Mouse (Mus musculus) lung, embryonic 14.5 days (tissue): Measurements from ENCODE around the gene Dmrt1. TPM values are rescaled to one million over a fixed set of nuclear protein-coding genes. Genes with fewer than 3 reads are reported as not detected.

ENCODE experiments used
- ATAC-seq: fragments of 200-750 bp; cut with Nextera tagmentation; 2 replicates; pipeline ENCODE4 v1.8.0; 2017; ENCODE audit warnings: mild to moderate bottlenecking, moderate TSS enrichment, moderate library complexity; ENCODE audit not compliant: insufficient read depth
- DNase-seq: peaks from one replicate; pipeline ENCODE4 v3.0.0-alpha.2; 2015
- H3K27ac ChIP-seq: fragments of 300-500 bp; sonication (generic); 2 replicates; pipeline ENCODE4 v1.5.1; 2014; ENCODE audit warnings: low read depth, mild to moderate bottlenecking, moderate library complexity
- H3K27me3 ChIP-seq: fragments of 300-500 bp; sonication (generic); 2 replicates; pipeline ENCODE4 v1.6.1; 2014; ENCODE audit warnings: low read length, control low read depth; ENCODE audit not compliant: insufficient read depth
- H3K36me3 ChIP-seq: fragments of 300-500 bp; sonication (generic); 2 replicates; pipeline ENCODE4 v1.6.1; 2014; ENCODE audit warnings: control low read depth; ENCODE audit not compliant: insufficient read depth
- H3K4me1 ChIP-seq: fragments of 300-500 bp; sonication (generic); 2 replicates; pipeline ENCODE4 v1.6.1; 2014; ENCODE audit warnings: antibody characterized with exemption, control low read depth; ENCODE audit not compliant: insufficient read depth
- H3K4me2 ChIP-seq: fragments of 300-500 bp; sonication (generic); 2 replicates; pipeline ENCODE4 v1.6.1; 2014; ENCODE audit warnings: mild to moderate bottlenecking
- H3K4me3 ChIP-seq: fragments of 300-500 bp; sonication (generic); 2 replicates; pipeline ENCODE4 v1.5.1; 2014; ENCODE audit warnings: low read depth, low read length
- H3K9ac ChIP-seq: fragments of 300-500 bp; sonication (generic); 2 replicates; pipeline ENCODE4 v1.6.1; 2014
- H3K9me3 ChIP-seq: fragments of 300-500 bp; sonication (generic); 2 replicates; pipeline ENCODE4 v1.6.1; 2016; ENCODE audit warnings: low read depth, low read length, control low read depth
- CTCF ChIP-seq: IDR thresholded peaks from 2 replicates; pipeline ENCODE4 v1.5.1; 2016; ENCODE audit warnings: antibody characterized with exemption, low read depth
- WGBS: fragments of 180-500 bp; shearing (Covaris S2); extraction: QIAGEN DNeasy Blood & Tissue Kit; methylation state at CpG from one replicate; pipeline ENCODE4 v1.1.7; 2014; 5-methylcytosine and 5-hydroxymethylcytosine counted together
- polyA plus RNA-seq: library from polyadenylated mRNA; unstranded; fragments of >200 nt; fragmentation: Nextera tagmentation; extraction: Ambion mirVana; gene quantifications from 2 replicates; pipeline ENCODE4 v1.2.1, GENCODE M21; 2014

Gene Dmrt1
- polyA plus RNA-seq, 1 experiment from 2014 or later, result not detected

DNA sequence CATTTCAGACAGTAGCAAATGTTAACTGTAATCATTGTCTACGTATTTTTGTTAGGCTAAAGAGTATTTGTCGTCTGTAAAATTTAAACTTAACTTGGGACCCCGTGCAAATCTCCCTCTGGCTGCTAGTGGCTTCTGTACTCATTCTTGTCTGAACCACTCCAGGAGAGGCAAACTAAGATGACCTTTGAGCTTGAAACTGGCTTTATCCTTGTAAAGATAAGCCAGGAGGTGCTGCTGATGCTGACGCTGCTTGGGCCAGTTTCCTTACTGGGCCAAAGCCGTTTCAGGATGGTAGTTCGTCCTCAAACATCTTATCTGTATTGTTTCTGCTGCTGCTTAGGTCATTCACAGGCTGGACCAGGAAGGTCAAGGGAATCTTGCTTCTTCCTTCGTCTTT lies 64.4 kb downstream of the Dmrt1 start:
- TF ChIP-seq CTCF, result no peak
- Histone ChIP-seq H3K27me3 (peaks cover 14% of the 10 kb centered on the region), H3K4me3 (no peak overlapping the region), H3K4me1 (peaks cover 7% of the 10 kb centered on the region), H3K4me2 (no peak overlapping the region), H3K36me3 (no peaks in the 10 kb centered on the region), H3K9ac (no peak overlapping the region), H3K9me3 (no peaks in the 10 kb centered on the region), H3K27ac (no peak overlapping the region)
- WGBS, result 49% methylated on average over 7 of the region's 7 CpGs
- DNase-seq, result no peak
- no peak for ATAC-seq

DNA sequence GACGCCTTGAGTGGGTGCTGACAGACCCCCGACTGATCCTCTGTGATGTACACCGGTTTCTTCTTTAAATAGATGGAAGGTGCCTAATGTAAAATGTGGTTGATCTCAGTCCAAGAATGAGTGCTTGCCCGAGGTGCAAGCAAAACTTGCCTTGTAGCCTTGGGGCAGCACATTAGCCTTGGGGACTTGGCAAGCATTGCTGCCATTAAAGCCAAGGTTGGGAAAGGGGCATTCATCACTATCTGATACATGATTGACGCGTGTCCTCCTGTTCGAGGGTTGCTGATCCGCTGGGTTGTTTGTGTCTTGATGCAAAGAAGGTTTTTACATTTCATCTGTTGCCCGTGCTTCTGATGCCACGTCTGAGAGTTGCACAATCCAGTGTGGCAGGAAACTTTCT lies 69.0 kb downstream of the Dmrt1 start:
- ATAC-seq, result peak; percentile 26; the same call in 1 of the 2 replicates
- Histone ChIP-seq H3K4me2 (peak overlapping the region; percentile 57), H3K27ac (peak overlapping the region; percentile 32; the same call in 1 of the 2 replicates), H3K36me3 (no peaks in the 10 kb centered on the region), H3K4me3 (no peak overlapping the region), H3K9ac (no peak overlapping the region), H3K27me3 (0 out of 2 replicates have a peak, but pooled peaks cover 7% of the 10 kb centered on the region), H3K9me3 (no peaks in the 10 kb centered on the region), H3K4me1 (peaks cover 16% of the 10 kb centered on the region)
- DNase-seq, result peak; percentile 31
- 18% methylated on average over 10 of the region's 10 CpGs for WGBS
- no peak for TF ChIP-seq CTCF

GRCm38 (mm10) chr19:25574981-25575814 lies 69.8 kb downstream of the Dmrt1 start:
- Histone ChIP-seq H3K4me3 (peak overlapping the region; percentile 11; the same call in 1 of the 2 replicates), H3K4me2 (peak overlapping the region; percentile 57), H3K36me3 (no peaks in the 10 kb centered on the region), H3K27me3 (0 out of 2 replicates have a peak, but pooled peaks cover 7% of the 10 kb centered on the region), H3K4me1 (peaks cover 16% of the 10 kb centered on the region), H3K9ac (no peak overlapping the region), H3K27ac (peak overlapping the region; percentile 32; the same call in 1 of the 2 replicates), H3K9me3 (no peaks in the 10 kb centered on the region)
- peak; percentile 93 for ATAC-seq
- WGBS, result 2% methylated on average over 17 of the region's 17 CpGs
- peak; percentile 81 for DNase-seq
- TF ChIP-seq CTCF, result no peak

DNA sequence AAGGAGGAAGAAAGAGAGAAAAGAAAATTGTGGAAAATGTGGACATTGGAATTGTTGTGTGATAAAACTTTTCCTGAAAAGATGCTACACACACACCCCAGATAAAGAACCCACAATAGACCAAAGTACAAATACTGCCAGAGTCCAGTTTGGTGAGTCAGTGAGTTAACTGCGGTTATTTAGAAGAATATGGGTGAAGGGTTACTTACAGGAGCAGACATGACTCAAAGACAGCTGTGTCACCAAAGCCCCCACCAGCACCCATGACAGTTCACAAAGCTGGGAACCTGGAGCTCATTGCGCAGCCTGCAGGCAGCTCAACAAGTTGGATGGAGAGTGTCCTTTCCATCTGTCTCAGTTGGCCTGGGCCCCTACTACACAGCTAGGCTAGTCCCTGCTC lies 72.9 kb downstream of the Dmrt1 start:
- 91% methylated on average over 2 of the region's 2 CpGs for WGBS
- no peaks in the 10 kb centered on the region for H3K36me3 ChIP-seq
- no peak overlapping the region for H3K4me2 ChIP-seq
- H3K4me3 ChIP-seq, result no peak overlapping the region
- DNase-seq, result no peak
- no peak overlapping the region for H3K9ac ChIP-seq
- H3K4me1 ChIP-seq, result peaks cover 16% of the 10 kb centered on the region
- no peak for TF ChIP-seq CTCF
- no peaks in the 10 kb centered on the region for H3K9me3 ChIP-seq
- H3K27ac ChIP-seq, result no peak overlapping the region
- ATAC-seq, result no peak
- H3K27me3 ChIP-seq, result 0 out of 2 replicates have a peak, but pooled peaks cover 9% of the 10 kb centered on the region

DNA sequence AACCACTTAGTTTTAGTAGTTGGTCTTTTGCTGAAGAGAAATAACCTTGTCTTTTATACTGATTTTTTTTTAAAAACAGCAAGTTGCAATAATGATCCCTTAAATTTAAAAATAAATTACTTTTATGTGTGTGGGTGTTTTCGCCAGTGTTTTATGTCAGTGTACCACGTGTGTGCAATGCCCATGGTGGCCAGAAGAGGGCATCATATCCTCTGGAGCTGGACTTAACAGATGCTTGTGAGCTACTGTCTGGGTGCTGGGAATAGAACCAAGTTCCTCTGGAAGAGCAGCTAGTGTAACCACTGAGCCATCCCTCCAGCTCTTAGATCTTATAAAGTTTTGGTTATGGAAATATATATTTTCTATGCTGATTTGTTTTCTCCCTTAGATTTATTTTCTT lies 74.0 kb downstream of the Dmrt1 start:
- H3K9me3 ChIP-seq, result no peaks in the 10 kb centered on the region
- TF ChIP-seq CTCF, result peak; percentile 39
- H3K36me3 ChIP-seq, result no peaks in the 10 kb centered on the region
- H3K27me3 ChIP-seq, result 0 out of 2 replicates have a peak, but pooled peaks cover 9% of the 10 kb centered on the region
- WGBS, result 91% methylated on average over 2 of the region's 2 CpGs
- no peak for DNase-seq
- no peak for ATAC-seq
- peaks cover 12% of the 10 kb centered on the region; the same call in 1 of the 2 replicates for H3K4me1 ChIP-seq
- H3K27ac ChIP-seq, result no peak overlapping the region
- no peak overlapping the region for H3K4me2 ChIP-seq
- no peak overlapping the region for H3K9ac ChIP-seq
- H3K4me3 ChIP-seq, result no peak overlapping the region

DNA sequence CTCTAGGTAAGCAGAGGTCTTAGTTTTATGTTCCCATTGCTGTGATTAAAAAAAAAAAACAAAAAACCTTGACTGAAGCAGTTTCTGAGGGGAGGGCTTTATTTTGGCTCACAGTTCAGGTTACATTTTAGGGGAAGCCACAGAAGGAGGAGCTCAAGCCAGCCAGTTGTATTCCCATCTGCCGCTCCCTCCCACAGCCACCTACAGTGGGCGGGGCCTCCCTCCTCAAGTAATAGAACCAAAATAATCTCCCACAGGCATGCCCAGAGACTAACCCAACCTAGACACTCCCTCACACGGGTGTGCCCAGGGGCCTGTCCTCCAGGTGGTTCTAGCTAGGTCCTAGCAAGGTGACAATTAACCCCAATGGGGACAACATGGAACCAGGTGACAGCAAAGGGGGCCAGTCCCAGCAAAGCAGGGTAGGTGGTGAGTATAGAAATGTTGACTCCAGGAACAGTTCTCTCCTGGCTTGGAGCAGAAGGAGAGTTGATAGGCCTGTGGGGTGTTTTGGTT lies 92.4 kb downstream of the Dmrt1 start:
- no peak for ATAC-seq
- no peak overlapping the region for H3K4me2 ChIP-seq
- H3K36me3 ChIP-seq, result no peaks in the 10 kb centered on the region
- no peak overlapping the region for H3K9ac ChIP-seq
- WGBS, result 64% methylated on average over 3 of the region's 3 CpGs
- DNase-seq, result no peak
- no peak overlapping the region for H3K4me3 ChIP-seq
- H3K9me3 ChIP-seq, result no peaks in the 10 kb centered on the region
- peaks cover 57% of the 10 kb centered on the region for H3K27me3 ChIP-seq
- H3K4me1 ChIP-seq, result no peaks in the 10 kb centered on the region
- TF ChIP-seq CTCF, result no peak
- no peak overlapping the region for H3K27ac ChIP-seq

- ATAC-seq (no peak), DNase-seq (no peak)
- WGBS, result 8% methylated on average over 4 of the region's 4 CpGs
- H3K27ac ChIP-seq, result no peak overlapping the region
- H3K9me3 ChIP-seq, result no peaks in the 10 kb centered on the region
- TF ChIP-seq CTCF, result no peak
- peaks cover 58% of the 10 kb centered on the region for H3K27me3 ChIP-seq
- no peak overlapping the region for H3K4me2 ChIP-seq
- H3K36me3 ChIP-seq, result no peaks in the 10 kb centered on the region
- H3K9ac ChIP-seq, result no peak overlapping the region
- H3K4me1 ChIP-seq, result no peaks in the 10 kb centered on the region
- H3K4me3 ChIP-seq, result no peak overlapping the region
These were observed 93.2 kb downstream of the Dmrt1 start for GRCm38 (mm10) chr19:25598626-25599025.
